Mouse (Mus musculus): ENCODE data around the gene Cdip1. TPM values are rescaled to one million over a fixed set of nuclear protein-coding genes. Genes with fewer than 3 reads are reported as not detected.

Cdip1 gene
- polyA plus RNA-seq, 1 experiment from 2014 or later, result 20.9 TPM

DNA sequence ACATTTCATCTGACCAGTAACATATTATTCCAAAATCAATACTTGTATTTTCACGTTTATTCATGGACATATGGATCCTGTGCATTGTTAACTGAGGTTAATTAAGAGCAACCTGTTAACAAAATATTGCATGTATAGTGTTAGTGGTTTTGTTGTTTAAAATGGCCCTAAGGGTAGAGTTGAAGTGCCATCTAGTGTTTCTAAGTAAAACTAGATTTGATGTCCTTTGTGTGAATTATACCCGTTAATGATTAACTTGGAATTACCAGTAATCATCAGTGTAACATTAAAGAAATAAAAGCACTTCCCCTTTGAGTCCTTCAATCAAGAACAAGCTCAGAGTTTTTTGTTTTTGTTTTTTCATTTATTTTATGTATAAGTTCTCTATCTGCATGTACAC is 1.2 kb upstream of the Cdip1 start:
- H3K9ac ChIP-seq, result no peak overlapping the region
- WGBS (ENCODE audit: insufficient replicate concordance), result 51% methylated on average over 2 of the region's 2 CpGs
- no peak overlapping the region for H3K4me3 ChIP-seq (replicated peaks)
- ATAC-seq (ENCODE audit: insufficient read depth), result no peak
- peaks cover 27% of the 10 kb centered on the region for H3K4me1 ChIP-seq (replicated peaks)
- H3K9me3 ChIP-seq (replicated peaks), result no peaks in the 10 kb centered on the region
- H3K27me3 ChIP-seq, result no peaks in the 10 kb centered on the region
- no peak overlapping the region for H3K27ac ChIP-seq (replicated peaks)
- no peak overlapping the region for H3K4me2 ChIP-seq
- no peaks in the 10 kb centered on the region for H3K36me3 ChIP-seq (replicated peaks)

DNA sequence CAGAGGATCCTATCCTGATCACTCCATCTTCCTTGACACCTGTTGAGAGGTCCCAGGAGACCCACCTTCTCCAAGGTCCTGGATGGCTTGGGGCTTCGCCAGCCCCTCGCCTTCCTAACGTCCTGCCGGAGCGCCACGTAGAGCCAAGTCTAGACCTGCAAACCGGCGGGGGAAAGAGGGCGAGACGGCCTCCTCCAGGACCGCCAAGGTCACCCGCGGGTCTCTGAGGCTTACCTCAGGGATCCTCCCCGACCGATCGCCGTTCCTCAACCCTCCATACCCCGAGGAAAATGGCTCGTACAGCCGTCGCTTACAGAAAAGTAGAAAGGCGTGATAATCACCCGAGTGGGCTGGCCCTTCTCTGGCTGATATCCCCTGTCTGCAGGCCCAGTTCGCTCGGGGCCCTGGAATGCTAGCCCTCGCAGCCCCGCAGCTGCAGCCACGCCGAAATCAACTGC is 752 bp downstream of the Cdip1 start:
- H3K9me3 ChIP-seq (replicated peaks), result no peaks in the 10 kb centered on the region
- H3K27me3 ChIP-seq, result no peaks in the 10 kb centered on the region
- under 1% methylated on average over 29 of the region's 29 CpGs for whole genome bisulfite sequencing (ENCODE audit: insufficient replicate concordance)
- H3K4me3 ChIP-seq (replicated peaks), result peak overlapping the region; percentile 84
- H3K4me2 ChIP-seq, result peak overlapping the region; percentile 95
- ATAC-seq (ENCODE audit: insufficient read depth), result peak; percentile 38
- H3K9ac ChIP-seq, result peak overlapping the region; percentile 75
- peak overlapping the region; percentile 83 for H3K27ac ChIP-seq (replicated peaks)
- no peaks in the 10 kb centered on the region for H3K36me3 ChIP-seq (replicated peaks)
- H3K4me1 ChIP-seq (replicated peaks), result peaks cover 27% of the 10 kb centered on the region

DNA sequence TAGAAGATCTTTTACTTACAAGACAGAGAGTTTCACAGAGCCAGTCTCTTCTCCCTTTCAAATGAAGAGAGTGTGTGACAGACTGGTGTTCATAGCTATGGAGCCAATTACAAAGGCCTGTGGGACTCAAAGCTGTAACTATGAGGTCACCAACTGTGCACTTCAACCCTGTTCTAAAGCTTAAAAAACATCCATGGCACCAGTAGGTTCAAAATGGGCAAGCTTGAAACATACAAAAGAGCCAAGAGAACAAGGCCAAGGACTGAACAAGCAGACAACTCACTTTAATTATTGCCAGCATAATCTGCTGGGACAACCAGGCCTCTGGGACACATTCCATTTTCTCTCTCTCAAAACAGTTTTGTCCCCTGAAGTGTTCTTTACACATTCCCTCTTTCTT is 1.9 kb downstream of the Cdip1 start:
- Histone ChIP-seq H3K4me2 (peak overlapping the region; percentile 95; the same call in 1 of the 2 replicates), H3K4me1 (replicated peaks) (peaks cover 27% of the 10 kb centered on the region), H3K27ac (replicated peaks) (no peak overlapping the region), H3K9me3 (replicated peaks) (no peaks in the 10 kb centered on the region), H3K4me3 (replicated peaks) (no peak overlapping the region), H3K9ac (no peak overlapping the region), H3K27me3 (no peaks in the 10 kb centered on the region), H3K36me3 (replicated peaks) (no peaks in the 10 kb centered on the region)
- ATAC-seq (ENCODE audit: insufficient read depth), result no peak

DNA sequence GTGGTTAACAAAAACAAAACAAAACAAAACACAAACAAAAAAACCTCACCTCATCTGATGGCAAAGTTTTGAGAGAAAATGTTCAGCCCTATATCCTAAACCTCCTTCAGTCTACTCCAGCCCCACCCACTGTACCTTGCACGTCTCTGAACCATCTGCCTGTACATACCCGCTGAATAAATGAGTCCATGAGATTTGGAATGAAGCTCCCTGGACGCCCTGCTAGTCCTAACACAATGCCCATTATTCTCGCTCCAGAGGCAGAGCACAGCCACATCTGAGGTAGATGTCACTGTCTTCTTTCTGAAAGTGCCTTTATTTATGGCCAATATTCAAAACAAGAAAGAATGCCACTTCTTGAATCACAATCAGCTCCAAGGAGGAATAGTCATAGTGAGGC is 4.4 kb downstream of the Cdip1 start:
- H3K4me2 ChIP-seq, result no peak overlapping the region
- no peak for ATAC-seq (ENCODE audit: insufficient read depth)

DNA sequence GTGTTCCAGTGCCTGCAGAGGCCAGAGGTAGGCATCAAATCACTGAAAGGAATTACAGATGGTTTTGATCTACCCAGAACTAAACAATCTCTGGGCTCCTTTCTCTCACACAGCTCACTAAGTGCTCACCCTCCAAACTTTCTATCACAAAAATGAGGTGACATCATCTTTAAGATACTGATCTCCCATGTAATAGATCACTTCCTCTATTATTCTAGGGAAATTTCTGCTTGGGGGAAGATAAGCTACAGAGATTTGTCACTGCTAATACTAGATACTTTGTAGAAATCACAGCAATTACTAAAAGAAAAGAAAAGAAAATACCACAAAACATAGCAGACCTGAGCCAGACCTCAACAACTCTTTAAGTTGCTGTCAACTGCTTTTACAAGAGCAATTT is 7.6 kb downstream of the Cdip1 start:
- Histone ChIP-seq H3K4me3 (replicated peaks) (no peak overlapping the region), H3K27ac (replicated peaks) (no peak overlapping the region)

More for the DNA sequence above, 4.4 kb downstream of the Cdip1 start:
- Histone ChIP-seq H3K27me3 (no peaks in the 10 kb centered on the region), H3K36me3 (replicated peaks) (no peaks in the 10 kb centered on the region), H3K9me3 (replicated peaks) (no peaks in the 10 kb centered on the region), H3K4me3 (replicated peaks) (no peak overlapping the region), H3K9ac (no peak overlapping the region), H3K27ac (replicated peaks) (no peak overlapping the region), H3K4me1 (replicated peaks) (peaks cover 27% of the 10 kb centered on the region)
- 54% methylated on average over 4 of the region's 4 CpGs for WGBS (ENCODE audit: insufficient replicate concordance)

DNA sequence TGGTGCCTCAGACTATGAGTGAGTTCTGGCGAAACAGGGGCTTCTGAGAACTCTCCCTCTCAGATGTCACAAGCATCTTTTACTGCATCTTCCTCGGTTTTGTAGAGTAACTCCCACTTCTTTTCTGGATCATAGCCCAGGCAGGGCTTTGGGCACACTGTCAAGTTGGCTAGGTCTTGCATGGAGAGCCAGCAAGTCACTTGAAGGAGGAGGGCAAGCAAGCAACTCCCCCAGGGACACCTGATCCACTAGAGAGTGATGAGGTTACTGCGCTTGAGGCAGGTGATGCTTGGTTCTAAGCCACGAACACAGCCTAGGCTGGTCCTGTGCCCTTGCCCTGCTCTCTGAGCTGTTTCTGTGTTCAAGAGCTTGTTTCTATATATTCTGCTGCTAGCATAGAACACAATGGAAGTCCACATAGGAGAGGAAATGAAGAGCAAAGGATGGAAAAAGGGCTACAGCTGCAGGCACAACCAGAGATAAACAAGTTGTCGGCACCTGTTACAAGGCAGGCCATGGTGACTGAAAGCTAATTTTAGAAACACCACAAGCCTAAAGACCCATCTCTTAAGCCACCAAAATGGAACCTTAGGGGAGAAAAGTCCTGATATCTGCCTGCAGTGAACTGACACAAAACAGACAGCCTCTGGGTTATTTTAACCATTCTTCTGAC is 8.4 kb downstream of the Cdip1 start:
- ATAC-seq (ENCODE audit: insufficient read depth), result no peak
- no peak overlapping the region for H3K27ac ChIP-seq (replicated peaks)
- no peaks in the 10 kb centered on the region for H3K27me3 ChIP-seq

More for the DNA sequence above, 7.6 kb downstream of the Cdip1 start:
- no peak overlapping the region for H3K9ac ChIP-seq
- H3K36me3 ChIP-seq (replicated peaks), result no peaks in the 10 kb centered on the region
- H3K4me2 ChIP-seq, result no peak overlapping the region
- no peak for ATAC-seq (ENCODE audit: insufficient read depth)
- H3K27me3 ChIP-seq, result no peaks in the 10 kb centered on the region
- H3K4me1 ChIP-seq (replicated peaks), result peaks cover 9% of the 10 kb centered on the region; the same call in 1 of the 2 replicates
- no peaks in the 10 kb centered on the region for H3K9me3 ChIP-seq (replicated peaks)

DNA sequence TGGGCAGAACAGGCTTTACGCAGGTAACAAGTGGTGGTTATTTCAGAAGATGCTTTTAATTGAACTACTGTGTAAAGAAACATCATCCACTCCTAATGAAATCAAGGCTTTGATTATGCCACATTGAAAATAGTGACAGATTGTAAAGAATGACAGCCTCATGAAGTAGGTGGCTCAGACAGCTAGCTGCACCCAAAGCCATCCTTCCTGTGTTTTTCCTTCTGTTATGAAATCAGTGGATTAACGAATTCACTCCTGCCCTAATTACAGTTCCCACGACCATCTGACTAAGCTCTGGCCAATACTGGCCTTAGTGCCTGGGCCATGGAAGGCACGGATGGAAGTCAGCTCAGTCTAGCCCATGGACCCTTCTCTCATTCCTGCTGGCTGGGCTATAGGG is 11.2 kb downstream of the Cdip1 start:
- Histone ChIP-seq H3K27ac (replicated peaks) (no peak overlapping the region), H3K4me2 (no peak overlapping the region), H3K9ac (no peak overlapping the region), H3K4me1 (replicated peaks) (0 out of 2 replicates have a peak, but pooled peaks cover 18% of the 10 kb centered on the region), H3K36me3 (replicated peaks) (no peaks in the 10 kb centered on the region), H3K4me3 (replicated peaks) (no peak overlapping the region), H3K9me3 (replicated peaks) (no peaks in the 10 kb centered on the region), H3K27me3 (no peaks in the 10 kb centered on the region)
- ATAC-seq (ENCODE audit: insufficient read depth), result no peak
- 81% methylated on average over 4 of the region's 4 CpGs for WGBS (ENCODE audit: insufficient replicate concordance)

More for the DNA sequence above, 8.4 kb downstream of the Cdip1 start:
- Histone ChIP-seq H3K9ac (no peak overlapping the region), H3K4me2 (no peak overlapping the region), H3K4me3 (replicated peaks) (no peak overlapping the region), H3K36me3 (replicated peaks) (no peaks in the 10 kb centered on the region), H3K4me1 (replicated peaks) (0 out of 2 replicates have a peak, but pooled peaks cover 15% of the 10 kb centered on the region), H3K9me3 (replicated peaks) (no peaks in the 10 kb centered on the region)
- 66% methylated on average over 5 of the region's 5 CpGs for WGBS (ENCODE audit: insufficient replicate concordance)

DNA sequence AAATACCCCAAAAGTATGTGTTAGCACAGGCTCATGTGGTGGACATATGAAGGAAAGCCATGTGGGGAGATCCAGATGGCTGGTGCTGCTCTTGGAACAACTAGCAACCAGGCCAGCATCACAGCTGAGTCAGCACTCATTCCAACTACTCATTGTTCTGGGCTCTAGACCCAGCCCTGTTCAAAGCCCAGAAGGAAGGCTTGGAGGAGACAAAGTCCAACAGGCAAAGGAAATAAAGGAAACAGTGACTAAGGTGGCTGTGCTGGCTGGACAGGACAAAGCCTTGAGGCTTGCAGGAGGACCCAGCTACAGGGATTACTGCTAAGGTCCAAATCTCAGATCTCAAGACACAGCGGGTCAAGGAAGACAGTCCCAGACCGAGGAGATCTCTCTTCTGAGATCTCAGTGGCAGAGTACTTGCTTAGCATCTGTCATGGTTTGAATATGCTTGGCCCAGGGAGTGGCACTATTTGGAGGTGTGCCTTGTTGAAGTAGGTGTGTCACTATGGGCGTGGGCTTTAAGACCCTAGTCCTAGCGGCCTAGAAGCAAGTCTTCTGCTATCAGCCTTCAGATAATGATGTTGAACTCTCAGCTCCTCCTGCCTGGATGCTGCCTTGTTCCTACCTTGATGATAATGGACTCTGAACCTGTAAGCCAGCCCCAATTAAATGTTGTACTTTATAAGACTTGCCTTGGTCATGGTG is 12.0 kb downstream of the Cdip1 start:
- 63% methylated on average over 4 of the region's 4 CpGs for WGBS (ENCODE audit: insufficient replicate concordance)
- H3K9me3 ChIP-seq (replicated peaks), result no peaks in the 10 kb centered on the region

DNA sequence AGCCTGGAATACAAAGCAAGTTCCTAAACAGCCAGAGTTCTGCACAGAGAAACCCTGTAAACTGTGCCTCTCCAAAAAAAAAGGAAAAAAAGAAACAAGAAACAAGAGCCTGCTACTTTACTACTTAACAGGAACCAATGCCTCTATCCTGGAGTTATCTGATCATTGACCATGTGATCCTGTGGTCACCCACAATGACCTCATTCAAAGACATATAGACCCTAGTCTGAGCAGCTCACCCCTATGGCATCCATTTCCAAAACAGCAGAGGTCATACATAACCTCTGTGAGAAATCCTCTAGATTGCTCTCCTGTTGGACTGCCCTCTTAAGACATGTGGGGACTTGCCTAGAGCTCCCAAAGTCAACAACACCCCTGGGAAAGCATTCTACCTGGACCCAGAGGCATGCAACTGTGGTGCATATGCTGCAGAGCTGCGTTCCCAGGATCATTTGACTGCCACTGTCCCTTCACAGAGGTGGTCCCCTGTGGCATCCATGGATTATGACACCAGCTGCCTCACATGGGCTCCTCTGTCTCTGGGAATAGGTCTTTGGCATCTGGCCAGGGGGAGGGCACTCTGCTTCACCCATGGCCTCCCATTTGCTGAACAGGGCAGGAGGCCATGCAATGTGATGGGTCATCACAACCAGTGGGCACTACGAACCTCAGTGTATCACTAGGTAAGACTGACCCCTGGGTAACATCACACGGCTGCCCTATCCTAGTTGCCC is 12.8 kb downstream of the Cdip1 start:
- Histone ChIP-seq H3K27ac (replicated peaks) (no peak overlapping the region), H3K4me1 (replicated peaks) (peaks cover 22% of the 10 kb centered on the region; the same call in 1 of the 2 replicates), H3K4me2 (no peak overlapping the region), H3K9ac (no peak overlapping the region), H3K9me3 (replicated peaks) (no peaks in the 10 kb centered on the region), H3K36me3 (replicated peaks) (no peaks in the 10 kb centered on the region), H3K4me3 (replicated peaks) (no peak overlapping the region), H3K27me3 (no peaks in the 10 kb centered on the region)
- no peak; the same call in 1 of the 2 replicates for ATAC-seq (ENCODE audit: insufficient read depth)
- WGBS (ENCODE audit: insufficient replicate concordance), result 67% methylated on average over 3 of the region's 3 CpGs

More for the DNA sequence above, 12.0 kb downstream of the Cdip1 start:
- no peak for ATAC-seq (ENCODE audit: insufficient read depth)
- Histone ChIP-seq H3K36me3 (replicated peaks) (no peaks in the 10 kb centered on the region), H3K4me1 (replicated peaks) (peaks cover 22% of the 10 kb centered on the region; the same call in 1 of the 2 replicates), H3K27me3 (no peaks in the 10 kb centered on the region), H3K9ac (no peak overlapping the region), H3K4me2 (no peak overlapping the region), H3K27ac (replicated peaks) (no peak overlapping the region), H3K4me3 (replicated peaks) (no peak overlapping the region)

DNA sequence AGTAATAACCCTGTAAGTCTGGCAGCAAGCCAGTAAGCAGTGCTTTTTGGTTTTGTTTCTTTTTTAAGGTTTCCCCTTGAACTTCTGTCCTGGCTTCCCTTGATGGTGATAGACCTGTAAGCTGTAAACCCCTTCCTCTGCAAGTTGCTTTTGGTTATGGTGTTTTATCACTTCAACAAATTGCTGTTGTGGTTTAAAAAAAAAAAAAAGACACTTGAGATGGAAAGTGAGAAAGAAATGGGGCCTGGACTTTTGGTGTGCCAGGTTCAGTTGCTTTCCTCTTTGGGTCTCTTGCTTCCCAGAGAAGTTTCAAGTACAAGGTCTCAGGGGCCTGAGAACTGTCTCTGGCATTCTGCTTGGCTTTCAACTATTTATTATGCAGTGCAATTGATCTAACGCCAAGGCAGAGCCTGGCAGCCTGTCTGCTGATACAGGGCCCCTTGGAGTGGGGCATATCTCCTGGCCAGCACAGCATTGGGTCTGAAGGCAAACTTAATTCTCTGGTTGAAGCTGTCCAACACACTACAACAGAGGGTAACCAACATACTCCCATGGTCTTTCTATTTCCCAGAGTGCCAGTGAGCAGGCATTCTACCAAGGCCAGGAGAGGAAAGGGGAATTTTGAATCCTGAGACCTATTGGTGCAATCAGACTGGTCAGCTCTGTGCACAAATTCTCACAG is 16.7 kb downstream of the Cdip1 start:
- Histone ChIP-seq H3K27me3 (no peaks in the 10 kb centered on the region), H3K4me1 (replicated peaks) (peaks cover 22% of the 10 kb centered on the region; the same call in 1 of the 2 replicates), H3K4me3 (replicated peaks) (no peak overlapping the region), H3K4me2 (no peak overlapping the region), H3K9ac (no peak overlapping the region), H3K27ac (replicated peaks) (no peak overlapping the region), H3K36me3 (replicated peaks) (peaks cover 21% of the 10 kb centered on the region), H3K9me3 (replicated peaks) (no peaks in the 10 kb centered on the region)
- no peak for ATAC-seq (ENCODE audit: insufficient read depth)
- 39% methylated on average over 1 of the region's 1 CpGs for WGBS (ENCODE audit: insufficient replicate concordance)

All from liver, embryonic 15.5 days (tissue).